Comparison of ENCODE assay signal across 8 mouse cellular contexts in the genomic region with DNA sequence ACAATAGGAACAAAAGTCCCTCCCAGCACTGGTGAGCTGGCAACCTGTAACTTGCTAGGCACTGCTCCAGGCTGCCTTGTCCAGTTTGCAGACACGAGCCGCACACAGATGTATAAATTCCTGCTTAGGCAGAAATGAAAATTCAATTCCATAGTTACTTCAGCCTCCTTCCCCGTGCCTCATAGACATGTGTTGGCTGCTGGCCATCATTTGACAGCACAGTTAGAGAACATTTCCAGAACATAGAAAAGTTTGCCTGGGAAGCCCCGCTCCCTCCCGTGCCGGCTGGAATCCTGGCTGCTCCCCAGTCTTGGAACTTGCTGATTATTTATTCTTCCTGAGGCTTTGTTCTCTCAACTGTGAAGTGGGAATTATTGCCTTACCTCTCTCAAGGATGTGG.
DNase-seq lines count a peak whose midpoint lies in the region; ATAC-seq and TF ChIP-seq lines count a peak whose summit lies in the region.

No protein-coding gene starts in this region.

- no peaks in the 10 kb centered on the region for H3K36me3 ChIP-seq in liver, postnatal 0 days (replicated peaks; ENCODE audit: insufficient read depth, low read length)
- no peaks in the 10 kb centered on the region for H3K36me3 ChIP-seq in embryonic facial prominence, embryonic 15.5 days
- no peaks in the 10 kb centered on the region for H3K36me3 ChIP-seq in heart, embryonic 14.5 days (ENCODE audit: control insufficient read depth, insufficient read depth, low read length)

- no peak overlapping the region for H3K4me3 ChIP-seq in liver, postnatal 0 days (ENCODE audit: low read depth, low read length)
- no peak overlapping the region for H3K4me3 ChIP-seq in embryonic facial prominence, embryonic 15.5 days (replicated peaks)
- peak overlapping the region; percentile 14 to 16; a peak in 1 of 4 replicates for H3K4me3 ChIP-seq in heart, embryonic 14.5 days (ENCODE audit: control insufficient read depth in 1 of 2, insufficient read depth in 1 of 2, low read depth in 1 of 2, low read length in 2 of 2)

- 76% methylated on average over 6 of the region's 6 CpGs for WGBS in liver, postnatal 0 days (ENCODE audit: insufficient replicate concordance)
- 12% methylated on average over 6 of the region's 6 CpGs for WGBS in embryonic facial prominence, embryonic 15.5 days
- WGBS in heart, embryonic 14.5 days, result 3% methylated on average over 6 of the region's 6 CpGs

- H3K27ac ChIP-seq in liver, postnatal 0 days (ENCODE audit: low read depth), result no peak overlapping the region
- H3K27ac ChIP-seq in embryonic facial prominence, embryonic 15.5 days (replicated peaks), result peak overlapping the region; percentile 51; the same call in 1 of the 2 replicates
- H3K27ac ChIP-seq in heart, embryonic 14.5 days (replicated peaks in 1 of 2; ENCODE audit: control insufficient read depth in 1 of 2, insufficient read depth in 1 of 2, low read depth in 2 of 2, low read length in 2 of 2), result peak overlapping the region; percentile 68 to 82; a peak in 3 of 4 replicates

- ATAC-seq in liver, postnatal 0 days, result no peak
- peak; percentile 70 for ATAC-seq in embryonic facial prominence, embryonic 15.5 days (ENCODE audit: insufficient number of reproducible peaks, low FRiP score, low TSS enrichment, low read depth)
- peak; percentile 60; the same call in 1 of the 2 replicates for ATAC-seq in heart, embryonic 14.5 days (ENCODE audit: insufficient number of reproducible peaks, insufficient read depth, low FRiP score, low read depth)
- no peak for ATAC-seq in CD4-positive, CD25-positive, alpha-beta regulatory T cell, adult 4 months

- no peaks in the 10 kb centered on the region for H3K4me1 ChIP-seq in liver, postnatal 0 days (ENCODE audit: insufficient read depth)
- H3K4me1 ChIP-seq in embryonic facial prominence, embryonic 15.5 days, result peaks cover 25% of the 10 kb centered on the region
- H3K4me1 ChIP-seq in heart, embryonic 14.5 days (ENCODE audit: control insufficient read depth in 2 of 2, insufficient read depth in 2 of 2, low read length in 2 of 2), result peaks cover 21 to 49% of the 10 kb centered on the region in 2 experiments

- no peaks in the 10 kb centered on the region for H3K9me3 ChIP-seq in liver, postnatal 0 days (ENCODE audit: low read length)
- no peaks in the 10 kb centered on the region for H3K9me3 ChIP-seq in embryonic facial prominence, embryonic 15.5 days (replicated peaks)
- no peaks in the 10 kb centered on the region for H3K9me3 ChIP-seq in heart, embryonic 14.5 days (ENCODE audit: control insufficient read depth, low read length)

- no peak overlapping the region for H3K9ac ChIP-seq in liver, postnatal 0 days (replicated peaks)
- H3K9ac ChIP-seq in embryonic facial prominence, embryonic 15.5 days, result no peak overlapping the region
- peak overlapping the region; percentile 44; the same call in 1 of the 2 replicates for H3K9ac ChIP-seq in heart, embryonic 14.5 days (ENCODE audit: low read length)

- no peak overlapping the region for H3K4me2 ChIP-seq in liver, postnatal 0 days (ENCODE audit: low read depth, low read length)
- H3K4me2 ChIP-seq in embryonic facial prominence, embryonic 15.5 days (replicated peaks), result no peak overlapping the region
- H3K4me2 ChIP-seq in heart, embryonic 14.5 days (ENCODE audit: low read length), result peak overlapping the region; percentile 50

- TF ChIP-seq EP300 in liver, postnatal 0 days (IDR thresholded peaks at IDR 0.05; ENCODE audit: low read depth), result no peak

- peak; percentile 36 for DNase-seq in liver
- DNase-seq in liver, postnatal 0 days, result no peak
- peak; percentile 60 to 62 for DNase-seq in kidney, postnatal 25 days
- peak; percentile 63 to 75 for DNase-seq in lung, postnatal 4 days
- no peak for DNase-seq in thymus, postnatal 14 days

- TF ChIP-seq CTCF in liver, postnatal 0 days (IDR thresholded peaks at IDR 0.05; ENCODE audit: low read depth), result no peak

- H3K27me3 ChIP-seq in liver, postnatal 0 days (ENCODE audit: insufficient read depth, low read length), result no peaks in the 10 kb centered on the region
- no peaks in the 10 kb centered on the region for H3K27me3 ChIP-seq in embryonic facial prominence, embryonic 15.5 days
- H3K27me3 ChIP-seq in heart, embryonic 14.5 days (ENCODE audit: control insufficient read depth, insufficient read depth, low read length), result no peaks in the 10 kb centered on the region

Comparison
In these comparisons a context has a peak if more than half of its experiments do, and no peak if none do; other contexts are left out.
1. DNase-seq: peak in liver (single experiment), kidney, postnatal 25 days (2 of 2) and lung, postnatal 4 days (2 of 2); none in liver, postnatal 0 days (single experiment) and thymus, postnatal 14 days (single experiment).
2. ATAC-seq: peak in embryonic facial prominence, embryonic 15.5 days (single experiment) and heart, embryonic 14.5 days (single experiment); none in liver, postnatal 0 days (single experiment) and CD4-positive, CD25-positive, alpha-beta regulatory T cell, adult 4 months (single experiment).
3. H3K4me3 ChIP-seq: peak in heart, embryonic 14.5 days (2 of 2); none in liver, postnatal 0 days (single experiment) and embryonic facial prominence, embryonic 15.5 days (single experiment).